Mouse (Mus musculus): ENCODE results near the gene Cc2d2b. TPM values are rescaled to one million over a fixed set of nuclear protein-coding genes. Genes with fewer than 3 reads are reported as not detected.

The Cc2d2b gene
- total RNA-seq, 2 experiments from 2014 or later: 1.1 TPM; not detected in 1

DNA sequence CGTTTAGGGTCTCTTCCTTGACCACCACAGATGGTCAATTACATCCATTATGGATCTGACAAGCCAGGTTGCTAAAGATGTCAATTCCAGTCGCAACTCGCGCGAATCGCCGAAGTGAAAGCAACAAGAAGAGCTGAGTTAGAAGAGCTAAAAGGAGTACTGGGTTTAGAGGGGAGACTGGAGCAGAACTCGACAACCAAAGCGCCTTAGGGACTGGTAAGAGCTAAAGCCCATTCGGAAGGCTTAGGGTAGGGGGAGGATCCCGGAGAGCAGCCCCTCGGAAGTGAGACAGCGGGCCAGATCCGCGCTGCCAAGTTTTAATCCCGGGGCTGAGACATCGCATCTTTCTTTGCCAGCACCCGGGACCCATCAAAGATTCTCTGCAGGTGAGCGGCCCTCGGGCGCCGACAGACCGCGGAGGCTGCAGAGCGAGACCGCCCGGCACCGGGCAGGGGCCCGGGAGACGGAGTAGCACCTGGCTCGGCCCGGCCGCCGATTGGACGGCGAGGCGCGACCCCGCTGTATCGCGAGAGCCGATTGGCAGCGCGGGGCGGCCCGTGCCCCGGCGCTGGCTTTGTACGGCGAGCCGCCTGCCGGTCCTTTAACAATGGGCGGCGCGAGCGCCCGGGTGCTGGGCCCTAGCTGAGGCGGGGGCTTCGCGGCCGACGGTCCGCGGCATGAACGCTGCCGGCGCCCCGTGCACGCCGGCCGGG, 82.3 kb downstream of the Cc2d2b start, which contains the start of gene Ccnj:
Ccnj (plus strand) TSS at position 577 of the 713 bp plus-strand sequence.
- peak; percentile 86 to 95 for DNase-seq (ENCODE audit: low spot score in 2 of 2)

DNA sequence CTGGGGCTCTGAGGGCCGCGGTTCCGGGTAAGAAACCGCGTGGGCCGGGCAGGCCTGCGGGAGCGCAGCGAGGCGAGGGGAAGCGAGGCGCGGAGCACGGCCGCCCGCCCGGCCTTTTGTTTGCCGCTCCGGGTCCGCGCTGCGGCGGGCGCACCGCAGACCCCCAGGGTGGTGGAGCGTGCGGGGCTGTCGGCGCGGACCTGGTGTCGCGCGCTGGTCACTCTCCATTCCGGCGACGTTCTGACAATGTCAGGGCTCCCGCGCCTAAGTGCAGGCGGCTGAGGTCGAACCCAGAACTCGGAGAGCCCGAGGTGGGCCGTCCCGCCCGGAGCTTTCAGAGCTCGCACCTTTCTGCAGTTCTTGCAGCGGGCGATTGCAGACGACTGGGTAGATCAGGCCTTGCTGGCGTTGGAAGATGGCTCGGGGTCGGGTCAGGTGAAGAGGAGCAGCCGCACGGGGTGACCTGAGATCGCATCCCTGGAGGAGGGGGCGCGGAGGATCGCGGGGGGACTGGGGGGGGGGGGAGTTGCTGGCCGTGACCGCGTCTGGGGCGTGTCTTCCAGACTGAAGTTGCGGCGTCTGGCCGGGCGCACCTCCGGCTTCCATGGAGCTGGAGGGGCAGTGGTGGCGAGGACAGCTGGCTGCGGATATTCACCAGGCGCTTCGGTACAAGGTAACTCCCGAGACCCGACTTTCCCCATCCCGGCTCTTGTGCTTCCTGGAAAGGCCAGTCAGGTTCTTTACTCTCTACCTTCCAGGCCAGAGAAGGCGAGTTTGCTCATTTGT, 83.1 kb downstream of the Cc2d2b start:
- DNase-seq (ENCODE audit: low spot score in 2 of 2): peak; percentile 11 to 29

DNA sequence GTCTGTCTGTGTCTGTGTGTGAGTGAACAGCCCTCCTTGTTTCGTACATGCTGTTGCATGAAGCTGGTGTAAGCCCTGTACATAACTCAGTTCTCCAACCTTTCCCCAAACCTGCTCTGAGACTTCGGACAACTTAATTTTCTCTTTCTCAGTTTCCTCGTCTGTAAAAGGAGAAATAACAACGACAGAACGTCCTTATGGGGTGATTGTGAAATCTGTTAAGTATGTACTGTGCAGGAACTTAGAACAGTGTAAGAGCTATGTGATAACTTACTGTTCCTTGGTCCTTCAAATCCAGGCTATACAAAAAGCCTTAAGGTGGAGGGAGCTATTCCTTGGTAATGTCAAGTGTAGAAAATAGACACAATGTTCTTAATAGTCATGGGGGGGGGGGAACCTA, 83.8 kb downstream of the Cc2d2b start:
- no peak for DNase-seq (ENCODE audit: low spot score in 2 of 2)

DNA sequence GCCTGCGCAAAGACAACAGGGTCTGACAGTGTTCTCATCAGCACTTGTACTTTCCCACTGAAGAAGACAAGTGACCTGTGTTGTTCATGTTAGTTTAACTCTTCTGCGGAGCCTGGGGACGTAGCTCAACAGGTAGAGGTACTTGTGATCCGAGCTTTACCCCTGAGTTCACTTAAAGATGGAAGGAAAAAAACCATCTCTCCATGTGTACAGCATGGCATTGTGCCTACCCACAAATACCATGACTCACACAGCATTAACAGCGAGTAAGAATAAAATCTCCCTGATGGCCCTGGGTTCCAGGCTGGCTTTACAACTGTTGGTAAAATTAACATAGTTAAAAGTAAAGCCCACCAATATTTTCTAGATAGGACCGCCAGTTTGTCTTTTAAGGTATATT, 85.9 kb downstream of the Cc2d2b start:
- DNase-seq (ENCODE audit: low spot score in 2 of 2): no peak

DNA sequence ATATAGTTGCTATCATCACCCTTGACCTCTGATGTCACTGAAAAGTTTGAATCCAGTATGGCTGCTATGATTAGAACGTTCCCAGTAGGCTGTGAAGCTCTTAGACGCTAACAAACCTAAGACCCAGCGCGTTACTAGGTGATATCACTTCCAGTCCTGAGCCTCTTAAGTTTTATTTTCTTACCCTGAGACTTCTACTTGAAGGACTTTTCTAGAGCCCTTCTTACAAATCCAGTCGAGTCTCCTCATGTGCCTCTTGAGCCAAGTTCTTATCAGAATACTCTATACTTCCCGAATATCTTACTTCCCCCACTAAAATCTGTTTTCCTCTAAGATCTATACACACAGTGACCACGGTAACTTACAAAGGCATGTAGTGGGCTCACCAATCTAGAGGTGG, 89.7 kb downstream of the Cc2d2b start:
- no peak for DNase-seq (ENCODE audit: low spot score in 2 of 2)

DNA sequence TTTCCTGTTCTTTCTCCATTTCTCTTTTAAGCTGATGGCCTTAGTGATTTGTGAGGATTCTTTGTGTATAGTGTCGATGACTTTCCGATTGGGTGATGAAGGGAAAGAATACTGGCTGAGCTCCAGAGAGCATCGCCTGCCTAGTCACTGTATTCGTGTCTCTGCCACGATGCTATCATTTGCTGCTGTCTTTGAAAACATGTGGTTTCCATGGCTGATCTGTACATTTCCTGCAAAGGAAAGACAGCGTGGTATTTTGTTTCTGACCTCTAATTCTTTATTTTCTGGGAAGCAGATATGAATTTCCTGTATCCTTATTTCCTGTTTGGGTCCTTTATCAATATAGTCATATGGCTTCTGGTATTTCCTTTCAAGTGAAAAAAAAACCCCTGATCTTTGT, 91.8 kb downstream of the Cc2d2b start:
- no peak for DNase-seq (ENCODE audit: low spot score in 2 of 2)

DNA sequence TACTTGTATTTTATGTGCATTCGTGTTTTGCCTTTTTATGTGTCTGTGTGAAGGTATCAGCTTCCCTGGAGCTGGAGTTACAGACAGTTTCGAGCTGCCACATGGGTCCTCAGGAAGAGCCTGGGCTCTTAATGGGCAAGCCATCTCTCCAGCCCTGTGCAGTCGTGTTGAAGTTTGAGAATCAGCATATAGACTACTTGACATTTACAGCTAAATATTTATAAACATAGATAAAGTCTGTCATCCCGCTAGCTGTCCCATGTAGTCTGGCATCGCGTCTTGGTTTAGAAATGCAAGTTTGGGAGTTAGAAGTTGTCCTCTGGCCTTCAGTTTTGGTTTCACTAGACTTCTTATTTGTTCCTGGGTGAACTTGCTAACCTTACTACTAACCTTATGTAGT, 92.5 kb downstream of the Cc2d2b start:
- DNase-seq (ENCODE audit: low spot score in 2 of 2): no peak

DNA sequence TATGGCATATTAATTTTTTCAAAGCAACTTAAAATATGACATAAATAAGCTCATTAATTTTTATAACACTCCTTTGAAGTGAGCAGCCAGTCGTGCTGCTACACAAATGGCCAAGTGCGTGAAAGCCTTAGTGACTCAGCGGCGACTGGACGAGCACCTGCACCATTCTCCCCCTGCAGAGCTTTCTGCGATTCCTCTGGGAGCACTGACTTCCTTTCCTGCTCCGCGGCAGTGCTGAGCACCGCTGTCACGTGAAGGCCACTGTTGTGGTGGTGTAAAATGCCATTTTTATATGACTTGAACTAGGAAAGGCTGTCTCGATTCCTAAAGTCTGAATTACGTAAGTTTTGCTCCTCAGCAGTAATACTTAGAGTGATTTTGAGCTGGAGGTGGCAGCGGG, 93.0 kb downstream of the Cc2d2b start:
- DNase-seq (ENCODE audit: low spot score in 2 of 2): no peak

DNA sequence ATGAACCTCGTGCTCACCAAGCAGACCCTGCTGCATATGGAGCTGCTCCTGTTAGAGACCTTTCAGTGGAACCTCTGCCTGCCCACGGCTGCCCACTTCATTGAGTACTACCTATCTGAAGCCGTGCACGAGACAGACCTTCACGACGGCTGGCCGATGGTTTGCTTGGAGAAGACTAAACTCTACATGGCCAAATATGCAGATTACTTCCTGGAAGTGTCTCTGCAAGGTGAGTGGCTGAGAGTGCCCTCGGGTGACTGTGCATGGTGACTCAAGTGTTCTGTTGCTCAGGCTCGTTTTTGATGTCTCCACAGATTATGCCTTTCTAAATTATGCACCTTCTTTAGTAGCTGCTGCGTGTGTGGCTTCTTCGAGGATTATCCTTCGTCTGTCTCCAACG, 96.2 kb downstream of the Cc2d2b start:
- DNase-seq (ENCODE audit: low spot score in 2 of 2): no peak

DNA sequence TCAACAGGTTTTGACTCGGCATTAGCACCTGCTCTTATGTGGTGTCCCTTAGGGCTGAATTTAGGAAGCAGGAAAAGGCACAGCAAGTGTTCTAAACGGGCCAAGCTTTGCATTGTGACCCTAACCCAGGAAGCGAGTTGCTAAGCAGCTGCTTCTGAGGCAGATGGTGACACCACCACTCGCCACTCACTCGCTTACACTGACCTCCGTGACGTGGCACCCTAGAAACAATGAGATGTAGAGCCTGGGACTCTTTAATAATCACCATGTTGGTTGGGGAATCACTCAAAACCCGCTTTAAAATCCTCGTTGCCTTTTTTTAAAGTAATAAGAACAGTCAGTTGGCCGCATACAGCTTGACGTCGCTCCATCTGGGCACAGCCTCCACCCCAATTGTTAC, 100.8 kb downstream of the Cc2d2b start:
- DNase-seq (ENCODE audit: low spot score in 2 of 2): no peak

DNA sequence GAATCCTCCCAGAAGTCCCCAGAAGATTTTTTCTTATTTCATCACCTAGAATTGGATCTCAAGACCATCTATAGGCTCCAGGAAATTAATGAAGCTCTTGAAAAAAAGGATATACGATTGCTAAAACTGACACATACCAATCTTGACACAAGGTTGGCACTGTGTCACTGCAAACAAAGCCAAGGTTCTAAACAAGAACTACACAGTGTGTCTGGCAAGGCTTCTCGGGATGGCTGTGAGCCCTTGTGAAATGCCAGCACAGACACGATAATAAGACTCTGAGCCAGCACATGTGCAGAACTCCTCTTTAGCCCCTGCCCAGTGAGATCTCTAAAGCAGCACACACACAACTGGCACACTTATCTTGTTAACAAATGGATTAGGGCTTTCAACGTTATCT, 111.0 kb downstream of the Cc2d2b start:
- DNase-seq (ENCODE audit: low spot score in 2 of 2): no peak

DNA sequence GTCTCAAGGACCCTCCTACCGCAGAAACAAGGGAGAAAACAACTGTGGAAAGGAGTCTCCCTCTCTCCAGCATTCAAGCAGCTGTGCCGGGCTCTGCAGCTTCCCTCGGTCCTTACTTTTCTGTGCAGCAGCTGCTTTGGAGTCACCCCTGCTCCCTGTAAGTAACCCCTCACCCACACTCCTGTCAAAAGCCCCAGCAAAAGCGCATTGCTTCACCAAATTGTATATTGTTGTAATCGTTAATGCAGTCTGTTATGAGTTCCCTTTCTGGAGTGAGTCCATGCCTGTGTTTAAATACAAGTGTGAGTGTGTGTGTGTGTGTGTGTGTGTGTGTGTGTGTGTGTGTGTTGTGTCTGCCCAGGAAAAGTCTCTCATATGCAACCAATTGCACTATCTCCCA, 119.7 kb downstream of the Cc2d2b start:
- DNase-seq (ENCODE audit: low spot score in 2 of 2): no peak

DNA sequence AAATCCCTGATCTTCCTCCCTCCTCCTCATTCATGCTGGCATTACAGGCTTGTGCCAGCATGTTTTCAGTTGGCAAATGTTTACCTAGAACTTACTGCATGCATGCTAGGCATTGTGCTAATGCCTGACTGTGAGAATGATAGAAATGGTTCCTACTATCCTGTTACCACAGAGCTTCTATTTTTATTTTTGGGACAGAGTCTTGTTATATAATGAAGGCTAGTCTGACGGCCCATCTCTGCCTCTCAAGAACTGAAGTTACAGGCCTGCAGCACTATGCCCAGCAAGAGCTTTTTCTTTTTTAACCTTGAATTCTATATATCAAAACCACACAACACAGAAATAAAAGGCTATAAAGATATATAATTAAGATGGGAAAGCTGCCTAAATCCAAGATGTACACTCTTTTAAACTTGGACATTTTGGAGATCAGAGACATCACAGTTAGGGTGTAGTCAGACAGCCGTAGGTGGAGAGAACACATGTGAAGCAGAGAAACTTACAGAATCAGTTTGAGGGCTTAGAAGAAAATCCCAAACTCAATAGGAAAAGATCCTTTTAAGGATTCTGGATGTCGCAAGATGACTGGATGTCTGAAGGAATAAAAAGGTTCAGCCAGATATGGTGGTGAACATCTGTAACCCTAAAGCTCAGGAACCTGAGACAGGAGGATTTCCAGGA, 121.0 kb downstream of the Cc2d2b start:
- no peak for DNase-seq (ENCODE audit: low spot score in 2 of 2)

DNA sequence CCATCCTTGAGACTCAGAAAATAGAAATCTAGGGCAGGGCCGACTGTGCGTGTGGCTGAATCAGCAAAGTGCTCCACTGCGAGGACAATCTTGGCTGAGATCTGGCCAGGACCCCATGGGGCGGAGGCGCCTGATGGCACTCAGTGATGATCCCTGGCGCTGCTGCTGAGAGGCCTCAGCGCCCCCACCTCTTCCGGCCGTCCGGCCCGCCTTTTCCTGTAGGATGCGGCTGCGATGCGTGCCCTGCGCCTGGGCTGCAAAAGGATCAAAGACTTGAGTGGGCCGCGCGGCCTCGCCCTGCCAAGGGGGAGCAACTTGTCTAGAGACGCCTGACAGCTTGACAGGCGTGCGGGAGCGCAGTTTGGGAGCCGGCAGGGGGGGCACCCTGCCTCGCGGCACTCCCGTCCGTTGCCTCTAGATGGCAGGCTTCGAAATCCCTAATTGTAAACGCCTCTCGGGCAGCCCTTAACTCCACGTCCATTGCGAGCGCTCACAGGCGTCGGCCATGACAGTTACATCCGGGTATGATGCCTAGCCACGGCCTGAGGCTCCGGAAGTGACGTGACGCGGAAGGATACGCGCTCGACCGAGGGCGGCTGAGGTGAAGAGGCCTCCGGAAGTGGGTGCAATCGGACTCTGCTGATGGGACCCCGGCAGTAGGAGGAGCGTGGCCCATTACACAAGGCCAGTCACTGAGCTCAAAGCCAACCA, 124.6 kb downstream of the Cc2d2b start:
- peak; percentile 83 to 86 for DNase-seq (ENCODE audit: low spot score in 2 of 2)

Other genes starting within 250 kb of the Cc2d2b start
- gene Sorbs1, start 235.0 kb upstream of the Cc2d2b start, total RNA-seq (2021): 100 to 1,000 TPM; 144 to 149 TPM
- gene Aldh18a1, start 160.3 kb upstream of the Cc2d2b start, total RNA-seq (2021): 10 to 100 TPM; 22.5 to 28.9 TPM
- gene Tctn3, start 136.5 kb upstream of the Cc2d2b start, total RNA-seq (2021): 10 to 100 TPM; 19.5 to 21.6 TPM
- gene Entpd1, start 136.4 kb upstream of the Cc2d2b start, total RNA-seq (2021): 10 to 100 TPM; 18.2 to 18.9 TPM
- 1 to 10 TPM; 7.0 to 8.1 TPM for gene Ccnj, start 82.5 kb downstream of the Cc2d2b start, total RNA-seq (2021)
- 1 to 10 TPM; 6.7 to 7.2 TPM for gene Zfp518a, start 146.0 kb downstream of the Cc2d2b start, total RNA-seq (2021)
- 10 to 100 TPM in 1 of 2 experiments, 1 to 10 TPM in 1; 7.0 to 10.5 TPM for gene Blnk, start 245.8 kb downstream of the Cc2d2b start, total RNA-seq (2021)

All from left cerebral cortex, adult 18-20 months (tissue).